Mouse (Mus musculus): ENCODE results near the gene Chmp5. TPM values are rescaled to one million over a fixed set of nuclear protein-coding genes. Genes with fewer than 3 reads are reported as not detected.
A peak's percentile ranks its signal among the peaks of the same experiment; 100 is the strongest.
"Not testable (repeated sequence)": the region's sequence is repeated elsewhere in the genome, so short reads cannot be mapped to it uniquely, and the experiment has no call there.

Gene Chmp5
- 24.2 and 31.7 TPM in 2 replicates for total RNA-seq (2014; fragmentation: Nextera tagmentation)
- 74.8 and 110 TPM in 2 replicates for total RNA-seq (2017)

- peak; percentile 94 for ATAC-seq (replicated peaks; ENCODE audit: low FRiP score, low TSS enrichment, poor library complexity, severe bottlenecking)
Observed at GRCm38 (mm10) chr4:40948160-40948708, at the start of gene Chmp5, which contains the start of gene Bag1. TSS of gene Chmp5 (plus strand) at chr4:40948407. TSS of gene Bag1 (minus strand) at chr4:40948294.

- no peak for ATAC-seq (replicated peaks; ENCODE audit: low FRiP score, low TSS enrichment, poor library complexity, severe bottlenecking)
Observed at GRCm38 (mm10) chr4:40898476-40899044, 49.6 kb upstream of the Chmp5 start.

- no peak for ATAC-seq (replicated peaks; ENCODE audit: low FRiP score, low TSS enrichment, poor library complexity, severe bottlenecking)
Observed at GRCm38 (mm10) chr4:40899264-40899663, 48.9 kb upstream of the Chmp5 start.

GRCm38 (mm10) chr4:40900071-40900470 is 48.1 kb upstream of the Chmp5 start:
- 0 out of 2 replicates have a peak, but pooled peaks have one; percentile 22 for ATAC-seq (replicated peaks; ENCODE audit: low FRiP score, low TSS enrichment, poor library complexity, severe bottlenecking)

- no peak for ATAC-seq (replicated peaks; ENCODE audit: low FRiP score, low TSS enrichment, poor library complexity, severe bottlenecking)
Observed at GRCm38 (mm10) chr4:40900612-40901011, 47.6 kb upstream of the Chmp5 start.

GRCm38 (mm10) chr4:40906298-40906697 is 41.9 kb upstream of the Chmp5 start:
- no peak for ATAC-seq (replicated peaks; ENCODE audit: low FRiP score, low TSS enrichment, poor library complexity, severe bottlenecking)

GRCm38 (mm10) chr4:40908261-40908969 is 39.8 kb upstream of the Chmp5 start:
- ATAC-seq (replicated peaks; ENCODE audit: low FRiP score, low TSS enrichment, poor library complexity, severe bottlenecking): no peak

GRCm38 (mm10) chr4:40914287-40914867 is 33.8 kb upstream of the Chmp5 start:
- peak; percentile 32; the same call in 1 of the 2 replicates for ATAC-seq (replicated peaks; ENCODE audit: low FRiP score, low TSS enrichment, poor library complexity, severe bottlenecking)

- ATAC-seq (replicated peaks; ENCODE audit: low FRiP score, low TSS enrichment, poor library complexity, severe bottlenecking): no peak
Observed at GRCm38 (mm10) chr4:40915947-40916346, 32.3 kb upstream of the Chmp5 start.

- no peak for ATAC-seq (replicated peaks; ENCODE audit: low FRiP score, low TSS enrichment, poor library complexity, severe bottlenecking)
Observed at GRCm38 (mm10) chr4:40916592-40917155, 31.5 kb upstream of the Chmp5 start.

- peak; percentile 75 for ATAC-seq (replicated peaks; ENCODE audit: low FRiP score, low TSS enrichment, poor library complexity, severe bottlenecking)
Observed at GRCm38 (mm10) chr4:40919785-40920184, 28.4 kb upstream of the Chmp5 start, which contains the start of gene Spink4. TSS of gene Spink4 (plus strand) at chr4:40920052.

GRCm38 (mm10) chr4:40920576-40920975 is 27.6 kb upstream of the Chmp5 start:
- no peak for ATAC-seq (replicated peaks; ENCODE audit: low FRiP score, low TSS enrichment, poor library complexity, severe bottlenecking)

GRCm38 (mm10) chr4:40921288-40921687 is 26.9 kb upstream of the Chmp5 start:
- no peak for ATAC-seq (replicated peaks; ENCODE audit: low FRiP score, low TSS enrichment, poor library complexity, severe bottlenecking)

GRCm38 (mm10) chr4:40923087-40923651 is 25.0 kb upstream of the Chmp5 start:
- no peak for ATAC-seq (replicated peaks; ENCODE audit: low FRiP score, low TSS enrichment, poor library complexity, severe bottlenecking)

GRCm38 (mm10) chr4:40925568-40925967 is 22.6 kb upstream of the Chmp5 start:
- no peak for ATAC-seq (replicated peaks; ENCODE audit: low FRiP score, low TSS enrichment, poor library complexity, severe bottlenecking)

GRCm38 (mm10) chr4:40929046-40929445 is 19.2 kb upstream of the Chmp5 start:
- ATAC-seq (replicated peaks; ENCODE audit: low FRiP score, low TSS enrichment, poor library complexity, severe bottlenecking): no peak

- ATAC-seq (replicated peaks; ENCODE audit: low FRiP score, low TSS enrichment, poor library complexity, severe bottlenecking): no peak
Observed at GRCm38 (mm10) chr4:40933694-40934093, 14.5 kb upstream of the Chmp5 start.

- not testable (repeated sequence) for ATAC-seq (replicated peaks; ENCODE audit: low FRiP score, low TSS enrichment, poor library complexity, severe bottlenecking)
Observed at GRCm38 (mm10) chr4:40934369-40934768, 13.8 kb upstream of the Chmp5 start.

- ATAC-seq (replicated peaks; ENCODE audit: low FRiP score, low TSS enrichment, poor library complexity, severe bottlenecking): 0 out of 2 replicates have a peak, but pooled peaks have one; percentile 47
Observed at GRCm38 (mm10) chr4:40936175-40936839, 11.9 kb upstream of the Chmp5 start.
